Mouse (Mus musculus): ENCODE measurements around the gene Plxnb1. TPM values are rescaled to one million over a fixed set of nuclear protein-coding genes. Genes with fewer than 3 reads are reported as not detected.

The Plxnb1 gene
- polyA plus RNA-seq, 1 experiment from 2014 or later, result 7.8 TPM

DNA sequence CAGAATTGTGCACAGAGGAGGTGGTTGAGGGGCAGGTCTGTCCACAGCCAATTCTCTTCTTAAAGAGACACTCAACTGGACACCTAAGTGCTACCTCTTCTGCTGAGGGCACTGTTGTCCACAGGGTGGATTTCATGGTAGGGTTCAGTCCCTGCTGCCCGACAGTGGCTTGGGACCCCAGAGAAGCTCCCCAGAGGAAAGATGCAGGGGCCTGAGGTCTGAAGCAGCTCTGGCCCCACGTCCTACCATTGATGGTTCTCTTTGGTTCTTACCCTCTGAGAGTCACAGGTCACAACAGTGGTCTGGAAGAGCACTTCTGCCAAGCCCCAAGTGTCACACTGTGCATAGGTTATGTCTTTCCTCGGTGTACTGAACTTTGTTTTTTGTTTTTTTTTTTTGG, 41.8 kb upstream of the Plxnb1 start:
- H3K36me3 ChIP-seq (ENCODE audit: control insufficient read depth, insufficient read depth), result peaks cover 26% of the 10 kb centered on the region
- H3K27ac ChIP-seq (ENCODE audit: low read length), result no peak overlapping the region; the same call in 1 of the 2 replicates
- peaks cover 12% of the 10 kb centered on the region; the same call in 1 of the 2 replicates for H3K4me1 ChIP-seq (ENCODE audit: control insufficient read depth, insufficient read depth, low read length)
- no peaks in the 10 kb centered on the region for H3K9me3 ChIP-seq (replicated peaks; ENCODE audit: control insufficient read depth, low read length)
- no peak for ATAC-seq (replicated peaks; ENCODE audit: extremely low read depth, insufficient read depth, low FRiP score)
- H3K4me2 ChIP-seq (ENCODE audit: low read depth, low read length), result no peak overlapping the region
- no peaks in the 10 kb centered on the region for H3K27me3 ChIP-seq (ENCODE audit: control insufficient read depth, insufficient read depth, low read length)
- H3K9ac ChIP-seq (ENCODE audit: low read length), result no peak overlapping the region
- no peak overlapping the region for H3K4me3 ChIP-seq (ENCODE audit: low read length)
- WGBS, result 85% methylated on average over 3 of the region's 3 CpGs

DNA sequence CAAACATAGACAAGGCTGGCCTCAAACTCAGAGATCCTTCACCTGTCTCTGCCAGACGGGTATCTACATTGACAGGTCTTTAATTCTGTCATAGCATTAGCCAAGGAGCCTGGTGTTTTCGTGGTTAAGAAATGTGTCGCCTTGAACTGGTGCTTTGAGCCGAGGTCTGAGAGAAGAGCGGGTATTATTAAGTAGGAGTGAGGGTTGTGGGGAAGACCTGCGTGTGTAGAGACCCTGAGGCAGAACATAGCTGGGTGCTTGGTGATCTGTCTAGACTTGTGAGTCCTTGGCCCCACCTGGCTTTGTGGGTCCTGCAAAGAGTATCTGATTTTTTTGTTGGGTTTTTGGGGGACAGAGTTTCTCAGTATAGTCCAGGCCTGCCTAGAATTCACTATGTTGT, 41.3 kb upstream of the Plxnb1 start:
- no peak overlapping the region for H3K9ac ChIP-seq (ENCODE audit: low read length)
- peaks cover 23% of the 10 kb centered on the region for H3K36me3 ChIP-seq (ENCODE audit: control insufficient read depth, insufficient read depth)
- H3K27me3 ChIP-seq (ENCODE audit: control insufficient read depth, insufficient read depth, low read length), result no peaks in the 10 kb centered on the region
- H3K4me2 ChIP-seq (ENCODE audit: low read depth, low read length), result no peak overlapping the region
- 74% methylated on average over 6 of the region's 6 CpGs for WGBS
- H3K27ac ChIP-seq (ENCODE audit: low read length), result peak overlapping the region; percentile 76
- peaks cover 16% of the 10 kb centered on the region; the same call in 1 of the 2 replicates for H3K4me1 ChIP-seq (ENCODE audit: control insufficient read depth, insufficient read depth, low read length)
- no peak for ATAC-seq (replicated peaks; ENCODE audit: extremely low read depth, insufficient read depth, low FRiP score)
- no peaks in the 10 kb centered on the region for H3K9me3 ChIP-seq (replicated peaks; ENCODE audit: control insufficient read depth, low read length)
- no peak overlapping the region for H3K4me3 ChIP-seq (ENCODE audit: low read length)

DNA sequence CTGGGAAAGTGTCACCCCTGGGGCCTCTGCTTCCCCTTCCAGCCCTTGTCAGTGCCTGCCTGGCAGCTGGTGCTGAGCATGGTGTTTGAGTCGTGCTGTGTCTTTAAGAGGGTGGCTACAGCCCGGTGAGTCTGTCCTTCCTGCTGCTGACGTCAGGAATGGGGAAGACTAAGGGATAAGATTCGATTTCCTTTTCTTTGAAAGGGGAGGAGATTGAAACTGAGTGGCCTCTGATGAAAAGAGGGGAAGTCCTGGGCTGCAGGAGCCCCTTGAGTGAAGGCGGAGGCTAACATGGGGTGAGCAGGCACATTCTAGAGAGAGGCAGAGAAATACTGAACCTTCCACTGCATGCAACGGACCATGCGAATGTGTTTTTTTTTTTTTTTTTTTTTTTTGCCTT, 40.5 kb upstream of the Plxnb1 start:
- Histone ChIP-seq H3K4me1 (ENCODE audit: control insufficient read depth, insufficient read depth, low read length) (peaks cover 20% of the 10 kb centered on the region), H3K9me3 (replicated peaks; ENCODE audit: control insufficient read depth, low read length) (no peaks in the 10 kb centered on the region), H3K4me3 (ENCODE audit: low read length) (peak overlapping the region; percentile 37), H3K36me3 (ENCODE audit: control insufficient read depth, insufficient read depth) (peaks cover 23% of the 10 kb centered on the region), H3K27ac (ENCODE audit: low read length) (peak overlapping the region; percentile 76), H3K9ac (ENCODE audit: low read length) (peak overlapping the region; percentile 60), H3K27me3 (ENCODE audit: control insufficient read depth, insufficient read depth, low read length) (no peaks in the 10 kb centered on the region), H3K4me2 (ENCODE audit: low read depth, low read length) (peak overlapping the region; percentile 47)
- 9% methylated on average over 7 of the region's 7 CpGs for WGBS
- peak; percentile 66 for ATAC-seq (replicated peaks; ENCODE audit: extremely low read depth, insufficient read depth, low FRiP score)

DNA sequence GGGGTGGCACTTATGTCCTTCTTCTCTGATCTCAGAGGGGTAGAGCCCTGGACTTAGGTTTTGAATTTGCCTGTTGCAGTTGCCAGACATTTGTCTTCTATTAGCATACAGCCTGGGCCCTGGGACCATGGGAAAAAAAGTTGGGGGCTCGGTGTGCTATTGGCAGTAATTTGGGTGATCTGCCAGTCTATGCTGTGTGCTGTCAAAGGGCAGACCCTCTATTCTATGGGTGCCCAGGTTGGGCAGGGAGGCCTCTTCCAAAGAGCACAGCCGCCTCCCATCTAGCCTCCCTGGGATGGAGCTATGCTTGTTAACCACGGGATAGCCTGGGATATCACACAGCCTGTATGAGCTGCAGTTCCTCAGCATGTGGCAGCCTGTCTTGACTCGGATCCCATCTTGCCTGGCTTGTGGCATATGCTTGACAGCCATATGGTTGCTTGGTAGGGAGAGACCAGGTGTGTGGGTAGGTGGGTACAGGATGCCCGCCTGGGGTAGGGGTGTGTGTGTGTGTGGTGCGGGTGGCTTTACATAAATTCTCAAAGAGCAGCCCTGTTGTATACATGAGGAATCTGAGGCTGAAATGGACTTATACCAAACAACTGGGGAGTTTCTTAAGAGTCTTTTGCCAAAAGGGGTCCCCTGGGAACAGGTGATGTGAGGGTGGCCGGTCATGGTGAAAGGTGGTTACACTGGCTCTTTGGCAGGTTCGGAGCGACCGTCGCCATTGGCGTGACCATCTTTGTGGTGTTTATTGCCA, 39.7 kb upstream of the Plxnb1 start:
- 89% methylated on average over 12 of the region's 12 CpGs for WGBS
- peaks cover 23% of the 10 kb centered on the region for H3K4me1 ChIP-seq (ENCODE audit: control insufficient read depth, insufficient read depth, low read length)
- no peaks in the 10 kb centered on the region for H3K9me3 ChIP-seq (replicated peaks; ENCODE audit: control insufficient read depth, low read length)
- peak overlapping the region; percentile 15 for H3K27ac ChIP-seq (ENCODE audit: low read length)
- H3K9ac ChIP-seq (ENCODE audit: low read length), result peak overlapping the region; percentile 60
- no peak for ATAC-seq (replicated peaks; ENCODE audit: extremely low read depth, insufficient read depth, low FRiP score)
- peak overlapping the region; percentile 47 for H3K4me2 ChIP-seq (ENCODE audit: low read depth, low read length)
- peak overlapping the region; percentile 37 for H3K4me3 ChIP-seq (ENCODE audit: low read length)
- H3K36me3 ChIP-seq (ENCODE audit: control insufficient read depth, insufficient read depth), result peaks cover 23% of the 10 kb centered on the region
- H3K27me3 ChIP-seq (ENCODE audit: control insufficient read depth, insufficient read depth, low read length), result no peaks in the 10 kb centered on the region

DNA sequence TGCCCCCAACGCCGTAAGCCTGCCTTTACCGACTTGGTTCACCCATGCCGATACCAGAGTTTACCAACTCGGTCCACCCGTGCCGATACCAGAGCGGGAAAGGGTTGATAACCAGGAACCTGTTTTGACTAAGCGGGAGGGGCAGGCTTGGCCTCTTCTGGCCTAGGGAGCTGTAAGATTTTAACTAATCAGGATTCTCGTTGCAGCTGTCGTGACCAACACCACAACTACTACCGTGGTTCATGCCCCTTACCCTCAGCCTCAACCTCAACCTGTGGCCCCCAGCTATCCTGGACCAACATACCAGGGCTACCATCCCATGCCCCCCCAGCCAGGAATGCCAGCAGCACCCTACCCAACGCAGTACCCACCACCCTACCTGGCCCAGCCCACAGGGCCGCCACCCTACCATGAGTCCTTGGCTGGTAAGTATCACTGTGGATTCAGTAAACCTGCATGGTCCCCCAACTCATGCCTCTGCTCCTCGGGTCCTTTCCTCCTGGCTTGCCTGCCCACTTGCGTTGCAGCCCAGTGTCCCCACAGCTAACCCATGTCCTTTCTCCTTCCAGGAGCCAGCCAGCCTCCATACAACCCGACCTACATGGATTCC, 39.0 kb upstream of the Plxnb1 start:
- no peak overlapping the region for H3K4me3 ChIP-seq (ENCODE audit: low read length)
- peaks cover 23% of the 10 kb centered on the region for H3K36me3 ChIP-seq (ENCODE audit: control insufficient read depth, insufficient read depth)
- ATAC-seq (replicated peaks; ENCODE audit: extremely low read depth, insufficient read depth, low FRiP score), result no peak
- no peak overlapping the region for H3K4me2 ChIP-seq (ENCODE audit: low read depth, low read length)
- H3K4me1 ChIP-seq (ENCODE audit: control insufficient read depth, insufficient read depth, low read length), result peaks cover 23% of the 10 kb centered on the region
- no peak overlapping the region for H3K9ac ChIP-seq (ENCODE audit: low read length)
- 89% methylated on average over 17 of the region's 17 CpGs for WGBS
- H3K9me3 ChIP-seq (replicated peaks; ENCODE audit: control insufficient read depth, low read length), result no peaks in the 10 kb centered on the region
- no peak overlapping the region for H3K27ac ChIP-seq (ENCODE audit: low read length)
- no peaks in the 10 kb centered on the region for H3K27me3 ChIP-seq (ENCODE audit: control insufficient read depth, insufficient read depth, low read length)

DNA sequence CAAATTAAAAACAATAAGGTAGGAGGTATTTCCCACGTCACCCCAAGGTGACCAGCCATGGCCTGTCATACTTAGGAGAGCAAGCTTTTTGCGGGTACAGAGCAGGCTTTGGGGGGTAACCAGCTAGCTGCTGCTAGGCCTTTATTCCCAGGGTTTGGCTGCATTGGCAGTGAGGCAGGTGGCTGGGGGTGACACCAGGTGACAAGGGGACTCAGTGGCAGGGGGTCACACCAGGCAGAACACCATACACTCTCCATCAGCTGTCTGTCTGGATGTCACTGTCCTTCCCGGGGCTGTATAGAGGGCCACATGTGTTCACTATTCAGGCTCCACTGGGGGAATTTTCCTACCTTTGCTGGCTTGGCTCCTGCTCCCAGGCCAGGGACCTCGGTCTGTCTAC, 38.3 kb upstream of the Plxnb1 start:
- 86% methylated on average over 4 of the region's 4 CpGs for WGBS
- Histone ChIP-seq H3K9me3 (replicated peaks; ENCODE audit: control insufficient read depth, low read length) (no peaks in the 10 kb centered on the region), H3K36me3 (ENCODE audit: control insufficient read depth, insufficient read depth) (peaks cover 23% of the 10 kb centered on the region), H3K4me2 (ENCODE audit: low read depth, low read length) (no peak overlapping the region), H3K4me1 (ENCODE audit: control insufficient read depth, insufficient read depth, low read length) (peaks cover 23% of the 10 kb centered on the region), H3K9ac (ENCODE audit: low read length) (no peak overlapping the region), H3K4me3 (ENCODE audit: low read length) (no peak overlapping the region), H3K27me3 (ENCODE audit: control insufficient read depth, insufficient read depth, low read length) (no peaks in the 10 kb centered on the region), H3K27ac (ENCODE audit: low read length) (no peak overlapping the region)
- ATAC-seq (replicated peaks; ENCODE audit: extremely low read depth, insufficient read depth, low FRiP score), result no peak

DNA sequence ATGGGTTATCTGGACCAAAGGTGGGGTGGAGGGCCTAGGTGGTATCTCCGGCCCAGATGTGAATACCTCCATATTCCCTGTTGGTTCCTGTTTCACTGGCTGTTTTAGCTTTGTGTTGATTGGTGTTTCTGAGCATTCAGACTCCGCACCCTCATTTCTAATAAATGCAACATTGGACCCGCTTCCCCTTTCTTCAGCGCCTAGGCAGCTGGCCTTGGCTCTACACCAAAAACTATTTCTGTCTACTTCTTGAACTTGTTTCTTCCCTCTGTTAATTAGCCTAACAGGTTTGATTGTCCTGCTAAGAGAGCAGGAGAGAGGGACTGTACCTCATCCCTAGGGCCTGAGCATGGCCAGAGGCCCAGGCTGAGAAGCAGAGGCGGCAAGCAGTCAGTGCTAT, 37.6 kb upstream of the Plxnb1 start:
- Histone ChIP-seq H3K9ac (ENCODE audit: low read length) (no peak overlapping the region), H3K36me3 (ENCODE audit: control insufficient read depth, insufficient read depth) (peaks cover 22% of the 10 kb centered on the region), H3K9me3 (replicated peaks; ENCODE audit: control insufficient read depth, low read length) (no peaks in the 10 kb centered on the region), H3K4me2 (ENCODE audit: low read depth, low read length) (no peak overlapping the region), H3K27me3 (ENCODE audit: control insufficient read depth, insufficient read depth, low read length) (no peaks in the 10 kb centered on the region), H3K4me3 (ENCODE audit: low read length) (no peak overlapping the region), H3K27ac (ENCODE audit: low read length) (no peak overlapping the region), H3K4me1 (ENCODE audit: control insufficient read depth, insufficient read depth, low read length) (peaks cover 23% of the 10 kb centered on the region)
- 82% methylated on average over 5 of the region's 5 CpGs for WGBS
- no peak for ATAC-seq (replicated peaks; ENCODE audit: extremely low read depth, insufficient read depth, low FRiP score)

DNA sequence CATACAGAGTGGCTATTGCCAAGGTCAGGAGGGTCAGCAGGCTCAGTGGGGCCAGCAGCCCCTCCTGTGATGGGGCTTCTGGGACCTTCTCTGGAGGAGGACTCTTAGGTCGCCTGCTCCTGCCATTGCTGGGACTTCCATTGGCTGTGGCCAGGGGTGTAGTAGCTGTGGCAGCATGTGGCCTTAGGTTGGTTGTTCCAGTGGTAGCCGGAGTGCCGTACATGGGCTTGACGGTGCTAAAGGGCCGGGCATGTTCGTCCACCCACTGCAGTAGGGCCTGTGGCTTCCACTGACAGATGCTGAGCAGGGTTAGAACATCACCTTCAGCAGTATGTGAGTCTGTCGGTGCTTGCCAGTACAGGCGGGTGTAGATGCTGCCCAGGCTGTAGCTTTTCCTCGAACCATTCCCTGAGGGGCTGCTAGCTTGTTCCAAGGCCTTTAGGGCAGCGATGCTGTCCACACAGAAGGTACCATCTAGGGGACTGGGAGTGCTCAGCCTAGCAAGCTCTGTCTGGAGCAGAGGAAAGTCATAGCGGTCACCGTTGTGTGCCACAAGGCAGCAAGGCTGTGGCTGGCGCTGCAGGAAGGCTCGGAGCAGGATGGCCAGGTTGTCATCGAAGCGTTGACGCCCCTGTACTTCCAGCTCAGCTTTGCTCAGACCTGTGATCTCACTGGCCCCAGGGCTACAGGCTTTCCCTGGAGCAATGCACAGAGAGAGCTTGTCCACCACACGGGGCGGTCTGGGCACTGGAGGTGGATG, 37.0 kb upstream of the Plxnb1 start:
- peak overlapping the region; percentile 76; the same call in 1 of the 2 replicates for H3K9ac ChIP-seq (ENCODE audit: low read length)
- no peak for ATAC-seq (replicated peaks; ENCODE audit: extremely low read depth, insufficient read depth, low FRiP score)
- H3K4me1 ChIP-seq (ENCODE audit: control insufficient read depth, insufficient read depth, low read length), result peaks cover 23% of the 10 kb centered on the region
- no peaks in the 10 kb centered on the region for H3K9me3 ChIP-seq (replicated peaks; ENCODE audit: control insufficient read depth, low read length)
- H3K27me3 ChIP-seq (ENCODE audit: control insufficient read depth, insufficient read depth, low read length), result no peaks in the 10 kb centered on the region
- 90% methylated on average over 19 of the region's 19 CpGs for WGBS
- peak overlapping the region; percentile 79; the same call in 1 of the 2 replicates for H3K4me2 ChIP-seq (ENCODE audit: low read depth, low read length)
- H3K4me3 ChIP-seq (ENCODE audit: low read length), result peak overlapping the region; percentile 57
- H3K36me3 ChIP-seq (ENCODE audit: control insufficient read depth, insufficient read depth), result peaks cover 21% of the 10 kb centered on the region
- H3K27ac ChIP-seq (ENCODE audit: low read length), result peak overlapping the region; percentile 90

All from heart, embryonic 16.5 days (tissue).